Mouse (Mus musculus) layer of hippocampus, adult 9-11 months (tissue): ENCODE results near the gene Ctnnbl1.

Source experiments
- DNase-seq: peaks from one replicate; pipeline ENCODE4 v3.0.0; 2022

Gene Ctnnbl1

DNA sequence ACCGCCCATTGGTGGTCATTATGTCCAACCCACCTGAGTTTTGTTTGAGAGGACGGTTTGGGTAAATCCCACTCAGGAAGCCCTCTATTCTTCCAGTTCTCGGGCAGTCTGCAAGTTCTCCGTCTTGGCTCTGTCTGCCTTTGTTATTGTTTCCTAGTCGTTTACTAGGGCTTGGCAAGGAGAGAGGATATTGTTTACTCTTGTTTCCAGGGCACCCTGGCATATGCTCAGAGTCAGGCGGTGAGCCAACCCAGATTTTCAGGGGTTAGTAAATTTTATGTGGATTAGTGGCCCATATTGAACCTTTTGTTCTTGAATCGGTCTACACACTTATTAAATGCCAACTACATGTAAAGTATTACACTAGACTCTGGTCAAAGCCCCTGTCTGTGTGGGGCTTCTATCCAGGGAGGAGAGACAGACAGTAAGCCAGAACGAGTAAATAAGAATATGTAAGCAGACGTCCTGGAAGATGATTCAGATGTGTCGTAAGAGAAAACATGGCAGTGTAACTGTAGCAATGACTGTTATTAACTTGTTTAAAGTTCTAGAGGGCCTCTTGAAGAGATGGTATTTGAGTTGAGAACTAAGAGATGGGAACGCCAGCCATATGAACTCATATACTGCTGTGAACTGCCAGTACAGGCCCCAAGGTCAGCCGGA, 13.9 kb downstream of the Ctnnbl1 start:
- DNase-seq = no peak

DNA sequence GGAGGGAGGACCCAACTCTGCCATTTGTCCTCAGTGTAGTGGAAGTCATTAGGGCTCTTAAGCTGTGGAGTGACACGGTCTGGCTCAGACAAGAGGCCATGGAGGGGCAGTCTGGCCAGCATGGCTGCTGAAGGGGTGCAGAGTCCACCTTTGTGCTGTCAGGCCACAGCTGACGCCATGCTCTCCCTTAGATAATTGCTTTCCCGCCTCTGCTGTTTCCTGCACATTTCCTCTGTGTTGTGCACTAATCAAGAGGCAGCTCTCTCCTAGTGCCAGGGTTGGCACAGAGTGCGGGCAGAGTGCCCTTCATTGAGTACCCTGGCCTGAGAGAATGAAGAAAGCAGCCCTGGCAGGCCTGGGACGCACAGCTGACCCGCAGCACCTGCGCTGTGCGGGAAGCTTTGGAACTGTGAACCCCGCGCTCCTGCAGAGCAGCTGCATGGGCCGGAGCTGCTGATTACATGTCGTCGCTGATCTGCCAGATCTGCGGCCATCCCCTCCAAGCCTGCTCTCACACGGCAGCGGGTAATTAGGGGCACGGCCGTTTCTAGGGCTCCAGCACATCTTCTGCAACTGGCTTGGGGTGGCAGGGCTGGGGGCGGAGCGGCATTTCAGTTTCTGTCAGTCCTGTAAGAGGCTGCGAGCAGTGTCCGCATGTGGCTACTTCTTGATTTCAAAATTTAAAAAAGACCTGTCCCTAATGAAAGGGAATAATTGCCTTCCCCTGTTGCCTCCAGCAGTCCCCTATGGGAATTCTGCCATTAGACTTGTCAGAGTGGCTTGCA, 14.6 kb downstream of the Ctnnbl1 start:
- DNase-seq = peak; percentile 73

DNA sequence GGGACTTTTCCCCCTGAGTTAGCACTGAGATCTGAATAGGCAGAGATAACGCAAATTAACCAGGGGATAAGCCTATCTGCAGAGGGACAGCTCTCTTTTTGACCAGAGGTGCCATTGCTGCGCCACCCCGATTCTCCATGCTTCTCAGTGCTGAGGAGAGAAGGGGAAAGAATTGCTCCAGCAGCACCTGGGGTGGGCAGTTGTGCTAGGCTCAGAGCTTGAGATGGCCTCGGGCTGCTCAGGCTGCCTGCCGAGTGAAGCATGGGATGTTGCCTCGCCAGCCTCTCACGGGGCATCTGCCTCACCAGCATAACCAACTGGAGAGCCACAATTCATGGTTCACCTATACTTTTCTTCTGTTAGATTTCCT, 15.2 kb downstream of the Ctnnbl1 start:
- DNase-seq = no peak

DNA sequence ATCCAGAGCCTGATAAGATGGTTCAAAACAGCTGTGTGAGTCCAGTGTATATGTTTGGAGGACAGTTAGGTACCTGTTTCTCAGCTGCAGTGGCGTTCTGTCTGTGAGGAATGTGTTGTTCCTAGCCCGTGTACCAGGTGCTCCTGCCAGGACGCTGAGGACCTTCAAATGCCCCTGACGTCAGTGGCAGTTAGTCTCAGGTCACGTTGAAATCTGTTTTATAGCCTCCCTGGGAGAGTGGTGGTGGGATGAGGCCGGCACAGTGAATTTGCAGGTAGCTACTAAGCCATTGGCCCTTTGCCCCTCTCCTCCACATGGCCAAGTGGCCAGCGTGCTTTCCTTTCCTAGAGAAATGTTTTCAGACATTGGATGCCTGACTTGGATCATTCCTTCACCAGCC, 18.6 kb downstream of the Ctnnbl1 start:
- no peak for DNase-seq

DNA sequence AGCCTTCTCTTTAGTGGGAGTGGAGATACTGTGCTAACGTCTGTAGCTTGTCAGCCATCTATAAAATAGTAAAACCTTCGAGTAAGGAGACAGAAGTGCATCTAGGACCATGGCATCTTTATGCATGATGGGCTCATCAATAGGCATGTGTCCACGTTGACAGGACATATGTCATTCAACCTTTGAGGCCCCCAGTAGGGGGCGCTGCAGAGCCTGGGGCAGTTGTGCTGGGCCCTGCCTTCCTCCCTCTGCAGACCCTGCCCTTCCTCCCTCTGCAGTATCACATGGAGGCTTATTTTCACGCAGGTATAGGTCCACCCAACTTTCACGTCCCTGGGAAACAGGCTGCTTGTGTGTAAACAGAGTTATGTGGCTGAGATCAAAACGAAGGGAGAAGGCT, 19.0 kb downstream of the Ctnnbl1 start:
- DNase-seq = no peak

DNA sequence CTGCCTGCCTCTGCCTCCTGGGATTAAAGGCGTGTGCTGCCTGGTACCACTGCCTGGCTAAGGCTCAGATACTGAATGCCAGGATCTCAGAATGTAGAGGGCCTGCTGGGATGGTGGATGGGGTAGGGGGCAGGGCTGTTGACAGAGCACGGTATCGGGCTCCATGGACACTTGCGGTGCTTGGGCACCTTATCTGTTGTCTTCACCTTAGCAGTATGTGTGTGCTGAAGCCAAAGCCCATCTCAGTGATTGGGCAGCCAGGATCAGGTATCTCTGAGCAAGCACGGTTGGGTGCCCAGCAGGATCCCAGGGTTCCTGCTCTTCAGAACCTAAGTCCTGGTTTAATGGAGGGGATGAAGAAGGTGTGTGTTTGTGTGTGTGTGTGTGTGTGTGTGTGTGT, 21.2 kb downstream of the Ctnnbl1 start:
- DNase-seq = no peak

DNA sequence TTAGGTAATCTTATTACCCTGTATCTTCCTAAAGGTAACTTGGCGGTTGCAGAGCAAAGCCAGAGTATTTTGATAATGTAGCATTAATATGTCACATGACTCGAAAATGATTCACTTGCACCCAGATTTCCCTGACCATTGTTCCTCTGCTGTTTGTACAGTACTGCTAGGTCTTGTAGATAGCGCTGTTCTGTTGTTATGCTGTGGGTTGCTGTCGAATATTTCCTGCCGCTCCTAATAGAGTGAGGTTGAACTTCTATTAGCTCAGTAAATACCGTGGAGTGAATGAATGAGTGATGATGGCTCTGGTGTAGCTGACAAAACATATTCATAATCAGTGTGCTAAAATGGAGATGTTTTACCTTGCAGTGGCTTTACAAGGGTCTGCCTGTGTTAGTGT, 22.5 kb downstream of the Ctnnbl1 start:
- DNase-seq = no peak

DNA sequence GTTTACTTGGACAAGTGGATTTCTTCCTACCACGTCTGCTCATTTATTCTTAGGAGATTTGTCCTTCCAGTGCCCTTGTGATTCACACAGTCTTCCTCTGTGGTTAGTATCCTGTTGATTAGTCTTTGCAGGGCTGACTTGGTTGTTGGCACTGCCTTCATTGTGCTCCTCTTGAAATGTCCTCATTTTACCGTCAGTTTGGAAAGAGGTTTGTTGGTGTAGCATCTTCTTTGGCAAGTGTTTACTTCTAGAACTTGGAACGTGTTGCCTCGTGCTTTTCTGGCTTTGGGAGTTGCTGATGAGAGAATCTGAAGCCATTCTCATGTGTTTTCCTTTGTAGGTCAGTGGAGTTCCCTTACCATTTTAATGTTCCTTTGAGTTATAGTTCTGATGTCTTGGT, 25.7 kb downstream of the Ctnnbl1 start:
- DNase-seq = no peak

DNA sequence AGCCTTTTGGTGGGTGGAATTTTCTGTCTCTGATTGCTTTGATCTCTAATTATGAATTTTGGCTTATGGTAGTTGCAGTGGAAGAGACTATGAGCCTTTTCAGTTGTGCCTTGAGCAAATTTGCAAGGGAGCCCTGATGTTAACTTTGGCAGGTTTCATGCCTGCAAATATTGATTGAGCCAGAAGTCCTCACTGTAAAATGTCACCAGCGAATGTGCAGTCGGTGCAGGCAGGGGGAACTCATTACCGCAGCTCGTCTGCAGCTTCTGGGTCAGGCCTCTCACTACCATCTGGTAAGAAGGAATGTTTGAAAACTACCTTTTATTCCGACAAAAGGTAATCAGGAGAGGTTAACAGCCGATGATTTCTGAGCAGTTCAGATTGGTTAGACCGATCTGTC, 29.4 kb downstream of the Ctnnbl1 start:
- peak; percentile 67 for DNase-seq

DNA sequence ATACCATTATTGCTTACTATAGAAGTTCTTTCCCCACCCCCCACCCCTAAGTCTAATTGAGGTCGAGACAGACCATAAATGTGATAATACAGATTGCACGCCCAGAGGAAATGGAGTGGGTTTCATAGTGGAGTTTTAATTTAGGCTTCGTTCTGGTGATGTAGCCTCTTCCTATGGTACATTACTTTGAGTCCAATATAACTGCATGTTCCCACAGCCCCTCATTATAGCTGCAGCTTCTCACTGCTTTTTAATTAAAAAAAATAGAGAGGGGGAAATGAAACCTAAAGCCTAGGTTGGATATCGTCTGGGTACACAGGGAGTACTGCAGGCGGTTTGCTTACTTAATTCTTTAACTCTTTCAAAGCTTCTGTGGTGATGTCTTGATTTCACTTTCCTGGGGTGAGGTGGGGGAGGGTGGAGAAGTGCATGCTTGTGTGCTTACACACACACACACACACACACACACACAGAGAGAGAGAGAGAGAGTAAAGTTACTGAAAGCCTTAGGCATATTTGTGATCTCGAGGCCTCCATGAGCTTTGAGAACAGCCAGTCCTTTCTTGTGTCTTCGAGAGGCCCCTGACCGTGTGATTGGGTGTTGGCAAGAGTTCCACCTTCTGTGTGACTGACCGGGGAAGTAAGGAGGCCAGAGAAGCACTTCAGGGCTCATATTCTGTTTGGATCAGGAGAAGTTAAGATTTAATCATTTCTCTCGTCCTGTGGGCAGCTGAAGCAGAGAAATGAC, 31.7 kb downstream of the Ctnnbl1 start:
- no peak for DNase-seq

DNA sequence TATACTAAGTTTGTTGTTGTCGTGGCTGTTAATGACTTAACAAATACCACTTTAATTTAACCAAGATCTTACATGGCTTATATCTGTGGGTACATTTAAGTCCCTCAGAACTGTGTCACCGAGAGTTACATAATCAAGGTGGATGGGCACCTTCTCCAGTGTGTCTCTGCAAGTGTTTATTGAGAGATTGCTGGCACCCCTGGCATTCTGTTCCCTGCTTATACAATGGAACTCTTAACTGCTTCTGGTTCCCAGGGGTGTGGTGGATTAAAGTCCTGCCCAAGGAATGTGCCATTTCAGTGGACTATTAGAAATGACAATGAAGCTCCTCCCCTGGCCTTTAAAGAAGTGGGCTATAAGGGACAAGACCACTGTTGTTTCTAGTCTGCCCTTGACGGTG, 33.6 kb downstream of the Ctnnbl1 start:
- DNase-seq = no peak

DNA sequence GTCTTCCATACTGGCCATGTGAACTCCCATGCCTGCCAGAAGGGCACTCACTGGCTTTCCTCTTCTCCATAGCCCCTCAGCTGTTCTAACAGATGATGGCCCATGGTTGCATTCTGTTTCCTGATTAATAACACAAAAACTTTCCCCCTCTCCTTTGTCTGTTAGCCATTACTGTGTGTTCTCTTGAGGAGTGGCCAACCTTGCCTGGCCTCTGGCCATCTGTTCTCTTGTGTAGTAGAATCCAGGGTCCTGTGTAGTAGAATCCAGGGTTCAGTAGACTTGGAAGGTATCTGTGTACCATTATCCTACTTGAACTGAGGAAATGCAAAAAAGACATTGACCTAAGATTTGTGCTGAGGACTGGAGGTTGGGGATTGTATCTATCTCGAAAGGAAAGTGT, 36.5 kb downstream of the Ctnnbl1 start:
- DNase-seq = no peak

DNA sequence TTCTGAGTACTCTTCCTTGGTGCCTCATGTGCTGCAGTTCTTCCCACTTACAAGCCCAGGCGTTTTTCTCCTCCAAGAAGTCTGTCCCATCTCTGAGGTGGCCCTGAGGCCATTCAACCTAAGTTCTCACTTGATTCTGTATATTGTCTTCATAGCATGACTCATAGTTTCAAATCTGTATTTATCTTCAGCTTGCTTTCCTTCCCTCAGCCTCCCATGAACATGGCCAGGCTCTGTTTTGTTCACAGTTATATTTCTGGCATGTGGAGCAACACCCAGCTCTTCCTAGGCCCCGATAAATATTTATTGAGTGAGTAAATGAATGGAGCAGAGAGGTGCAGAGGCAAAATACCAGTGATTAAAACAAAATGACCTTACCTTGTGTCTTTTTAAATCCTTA, 38.8 kb downstream of the Ctnnbl1 start:
- DNase-seq = no peak

DNA sequence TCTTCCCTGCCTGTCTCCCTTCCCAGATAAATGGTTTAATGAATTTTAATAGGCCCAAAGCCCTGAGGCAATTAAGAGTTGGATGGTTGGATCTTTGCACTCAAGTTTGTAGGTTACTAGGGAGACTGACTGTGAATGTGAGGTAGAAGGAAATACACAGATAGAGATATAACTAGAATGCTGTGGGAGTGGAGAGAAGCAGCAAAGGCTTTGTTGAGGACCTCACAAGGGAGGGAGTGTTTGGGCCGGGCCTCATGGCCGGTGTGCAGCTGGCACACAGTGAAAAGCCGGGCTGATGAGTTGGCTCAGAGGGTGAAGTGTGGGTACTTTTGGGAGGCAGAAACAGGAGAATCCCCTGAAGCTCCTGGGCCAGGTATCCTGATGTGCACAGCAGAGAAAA, 43.8 kb downstream of the Ctnnbl1 start:
- DNase-seq = no peak

DNA sequence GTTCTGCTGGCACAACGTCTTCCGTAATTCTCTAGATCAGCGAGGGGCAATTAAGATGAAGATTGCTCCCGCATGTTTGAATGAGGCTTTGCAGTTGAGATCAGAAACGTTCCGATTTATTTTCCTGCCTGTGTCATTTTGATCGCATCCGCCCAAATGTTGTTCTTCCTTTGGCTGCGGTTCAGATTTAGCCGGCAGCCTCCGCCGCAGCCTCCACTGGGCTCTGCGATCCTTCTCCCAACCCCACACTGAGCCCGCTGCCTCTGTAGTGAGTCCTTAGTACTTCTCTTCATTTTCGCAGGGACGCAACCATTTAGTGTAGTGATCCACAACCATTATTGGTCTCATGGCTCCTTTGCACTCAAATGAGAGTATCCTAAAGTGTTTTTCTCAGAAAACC, 46.0 kb downstream of the Ctnnbl1 start:
- DNase-seq = no peak

DNA sequence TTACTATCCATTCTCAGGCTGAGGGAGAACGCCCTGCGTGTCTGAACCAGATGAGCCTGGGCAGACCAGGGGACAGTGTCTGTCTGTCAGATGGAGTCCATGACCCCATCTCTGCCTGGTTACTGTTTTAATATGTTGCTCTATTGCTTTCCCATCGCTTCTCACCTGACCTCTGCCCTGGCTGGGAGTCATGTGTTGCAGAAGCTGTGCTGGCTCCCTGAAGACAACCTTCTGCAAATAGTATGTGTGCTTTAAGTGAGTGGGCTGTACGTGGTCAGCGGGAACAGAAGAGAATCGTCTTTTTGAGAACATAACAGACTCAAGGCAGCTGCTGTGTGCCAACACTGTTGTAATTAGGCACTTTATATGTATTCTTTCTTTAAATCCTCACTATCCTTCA, 47.0 kb downstream of the Ctnnbl1 start:
- no peak for DNase-seq

DNA sequence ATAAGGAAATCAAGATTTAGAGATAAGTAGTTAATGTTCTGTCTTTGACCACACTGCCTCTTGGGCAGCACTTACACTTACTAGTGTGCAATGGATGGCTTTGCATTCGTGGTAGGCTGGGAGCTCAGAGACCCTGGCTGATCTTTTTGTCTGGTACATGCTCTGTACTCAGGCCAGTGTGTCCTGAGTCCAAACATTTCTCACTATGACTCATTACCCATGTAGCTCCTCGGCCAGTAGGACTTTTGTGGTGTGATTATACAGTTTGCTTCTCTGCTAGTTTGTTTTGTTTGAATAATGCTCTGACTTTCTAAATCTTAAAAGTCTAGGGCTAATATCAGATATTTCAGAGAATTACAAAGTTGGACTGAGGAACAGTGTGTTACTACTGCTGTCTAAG, 47.4 kb downstream of the Ctnnbl1 start:
- DNase-seq = no peak

DNA sequence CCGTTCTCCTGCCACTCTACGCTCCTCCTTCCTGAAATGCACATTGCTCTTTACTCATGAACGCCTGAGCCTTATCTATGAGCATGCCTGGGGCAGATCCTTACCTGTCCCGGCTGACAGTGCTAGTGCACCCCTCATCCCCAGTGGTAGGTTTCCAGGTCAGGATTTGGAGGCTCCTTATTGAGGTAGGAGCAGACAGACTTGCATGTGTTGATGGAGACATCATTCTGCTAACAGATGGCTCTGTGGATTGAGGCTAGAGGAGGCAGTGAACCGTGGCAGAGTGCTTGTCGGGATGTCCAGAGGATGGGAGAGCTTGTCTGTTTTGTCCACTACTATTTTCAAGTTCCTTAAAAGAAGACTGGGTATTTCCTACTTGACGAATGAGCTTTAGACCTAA, 52.0 kb downstream of the Ctnnbl1 start:
- no peak for DNase-seq

DNA sequence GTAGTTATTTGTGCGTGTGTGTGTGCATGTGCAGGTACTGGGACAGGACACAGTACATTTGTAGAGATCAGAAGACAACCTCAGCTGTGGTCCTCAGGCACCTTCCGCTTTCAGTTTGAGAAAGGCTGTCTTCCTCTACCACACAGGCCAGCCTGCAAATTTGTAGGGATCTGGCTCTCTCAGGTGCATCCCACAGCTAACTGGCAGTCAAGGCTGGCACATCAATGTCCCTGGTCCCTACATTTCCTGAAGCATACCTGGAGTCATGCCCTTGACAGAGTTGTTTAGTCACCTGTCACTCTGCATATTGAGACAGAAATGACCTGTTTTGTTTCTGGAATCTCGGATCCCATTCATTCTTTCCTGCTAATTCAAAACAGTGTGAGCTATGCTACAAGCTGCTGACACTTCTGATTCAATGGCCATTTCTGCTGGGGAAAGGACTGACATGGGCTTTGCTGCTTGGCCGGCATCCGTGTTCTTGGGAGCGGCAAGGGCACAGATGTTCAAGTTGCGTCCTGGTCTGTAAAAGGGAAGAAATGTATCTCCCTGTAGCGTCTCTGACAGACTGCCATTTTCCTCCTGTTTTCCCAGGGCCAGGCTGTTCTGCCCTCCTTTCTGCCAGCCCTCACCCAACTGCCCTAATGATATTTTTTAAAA, 53.8 kb downstream of the Ctnnbl1 start:
- DNase-seq = no peak

DNA sequence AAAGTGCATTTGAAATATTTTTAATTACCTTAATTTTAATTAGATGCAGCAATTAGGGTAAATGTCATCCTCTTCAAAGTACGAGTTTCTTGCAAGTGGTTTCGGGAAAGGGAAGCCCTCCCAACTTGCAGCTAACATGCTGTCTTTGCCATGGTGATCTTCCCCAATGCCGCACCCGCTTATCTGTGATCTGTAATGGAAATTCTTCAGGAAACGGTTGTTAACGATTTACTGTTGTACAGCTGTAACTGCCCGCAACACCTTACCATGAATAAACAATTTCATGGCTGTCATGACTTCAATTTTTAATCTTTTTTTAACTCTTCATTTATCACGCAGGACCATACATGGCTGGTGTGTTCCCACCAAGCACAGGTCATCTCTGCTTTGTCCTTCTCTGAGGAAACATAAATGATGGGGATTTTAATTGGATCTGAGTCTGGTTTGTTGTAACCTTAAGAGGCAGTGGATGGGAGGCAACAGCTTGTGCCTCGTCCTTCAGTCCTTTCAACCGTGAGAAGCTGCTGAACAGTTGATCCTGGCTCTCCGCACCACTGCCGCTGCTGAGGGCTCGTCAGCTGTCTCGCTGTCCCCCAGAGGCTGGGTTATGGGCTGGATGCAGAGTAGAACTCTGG, 54.4 kb downstream of the Ctnnbl1 start:
- DNase-seq = no peak

DNA sequence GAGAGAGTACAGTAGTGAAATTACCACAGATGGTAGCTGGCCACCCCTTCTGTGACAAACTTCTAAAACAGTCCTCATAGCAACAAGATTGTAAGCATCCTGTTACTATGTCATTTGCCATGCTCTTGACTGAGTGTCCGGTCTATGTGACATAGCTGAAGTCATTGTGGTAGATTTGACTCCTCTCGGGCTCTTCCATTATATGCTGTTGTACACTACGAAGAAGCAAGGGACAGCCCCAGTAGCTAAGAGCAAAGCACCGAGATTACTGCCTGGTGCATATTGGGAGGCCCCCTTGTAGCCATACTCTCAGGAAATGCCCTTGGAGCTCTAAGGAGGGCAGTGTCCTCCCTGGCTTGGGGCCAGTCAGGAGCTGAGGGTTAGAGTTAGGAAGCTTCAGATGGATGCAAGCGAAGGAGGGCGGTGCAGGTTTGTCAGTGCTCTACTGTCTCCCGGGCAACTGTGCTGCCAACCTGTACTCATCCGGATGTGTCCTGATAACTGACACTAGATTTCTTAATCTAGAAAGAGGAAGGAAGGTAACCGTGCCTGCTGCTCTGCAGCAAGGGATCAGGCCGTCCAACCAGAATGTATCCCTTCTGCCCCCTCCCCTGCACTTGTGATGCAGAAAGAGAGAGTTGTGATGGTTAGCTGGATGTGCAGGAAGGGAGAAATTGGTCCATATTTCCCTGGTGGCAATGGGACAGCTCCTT, 55.8 kb downstream of the Ctnnbl1 start:
- no peak for DNase-seq

DNA sequence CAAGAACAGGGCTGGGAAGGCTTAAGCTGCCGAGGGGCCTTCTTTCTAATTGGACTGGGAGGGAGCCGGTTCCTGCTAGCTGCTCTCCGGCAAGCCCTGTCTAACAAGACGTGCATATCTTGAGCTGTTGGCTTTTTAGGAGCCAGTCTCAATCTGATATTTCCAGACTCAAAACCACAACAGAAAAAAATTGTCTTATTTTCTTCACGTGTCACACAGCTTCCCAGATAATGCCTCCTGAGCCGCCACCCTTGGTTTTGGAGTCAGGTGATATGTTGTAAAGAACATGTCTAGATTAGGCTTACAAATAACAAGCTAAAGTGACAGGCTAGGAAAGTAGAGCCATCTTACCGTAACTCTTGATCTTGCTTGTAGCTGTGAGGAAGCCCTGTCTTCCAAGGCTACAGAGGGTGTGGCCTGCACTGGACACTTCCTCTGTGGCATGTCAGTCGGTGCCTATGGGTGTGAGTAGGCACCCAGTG, 56.7 kb downstream of the Ctnnbl1 start:
- no peak for DNase-seq
